Mouse (Mus musculus) heart, adult 2 months (tissue): ENCODE measurements around the gene Lcn5. TPM values are rescaled to one million over a fixed set of nuclear protein-coding genes. Genes with fewer than 3 reads are reported as not detected.

Source experiments
- DNase-seq, 2 experiments: peaks; one replicate each; pipeline ENCODE4 v3.0.0; 2021
- H3K27ac ChIP-seq: fragments of 200-600 bp; 2 replicates; pipeline ENCODE4 v1.8.1; 2022
- H3K27me3 ChIP-seq: fragments of 200-500 bp; 2 replicates; pipeline ENCODE4 v1.6.1; 2012; ENCODE audit warnings: mild to moderate bottlenecking, low read length, inconsistent platforms, mixed read lengths; ENCODE audit not compliant: control insufficient read depth, insufficient read depth
- H3K36me3 ChIP-seq: fragments of 200-500 bp; 2 replicates; pipeline ENCODE4 v1.6.1; 2012; ENCODE audit warnings: low read length, inconsistent platforms; ENCODE audit not compliant: control insufficient read depth, insufficient read depth
- H3K4me1 ChIP-seq: fragments of 200-500 bp; 2 replicates; pipeline ENCODE4 v1.6.1; 2011; ENCODE audit warnings: low read length; ENCODE audit not compliant: control insufficient read depth, insufficient read depth
- H3K4me3 ChIP-seq: fragments of 200-600 bp; 2 replicates; pipeline ENCODE4 v1.8.1; 2022
- H3K79me2 ChIP-seq: fragments of 200-500 bp; replicated peaks from 2 replicates; pipeline ENCODE4 v1.6.1; 2012; ENCODE audit warnings: mild to moderate bottlenecking, inconsistent platforms, low read length, moderate library complexity, mixed read lengths; ENCODE audit not compliant: control insufficient read depth, insufficient read depth
- H3K9ac ChIP-seq: fragments of 200-500 bp; 2 replicates; pipeline ENCODE4 v1.6.1; 2012; ENCODE audit warnings: low read depth, mild to moderate bottlenecking, control low read depth, inconsistent platforms, low read length, mixed read lengths
- CTCF ChIP-seq: fragments of 200-600 bp; IDR thresholded peaks from 2 replicates; pipeline ENCODE4 v1.8.1; 2022; ENCODE audit warnings: antibody characterized with exemption, mild to moderate bottlenecking, moderate library complexity
- EP300 ChIP-seq: fragments of 200-500 bp; IDR thresholded peaks from 2 replicates; pipeline ENCODE4 v1.6.1; 2011; ENCODE audit warnings: low read depth, low read length, control low read depth; ENCODE audit not compliant: insufficient read depth
- POLR2A ChIP-seq: fragments of 200-500 bp; IDR thresholded peaks from 2 replicates; pipeline ENCODE4 v1.6.1; 2011; ENCODE audit warnings: mild to moderate bottlenecking, low read depth, low read length, control low read depth; ENCODE audit not compliant: insufficient read depth
- WGBS: fragments of 180-500 bp; shearing (Covaris S2); methylation state at CpG from one replicate; pipeline ENCODE4 v1.1.7; 2018; 5-methylcytosine and 5-hydroxymethylcytosine counted together
- intact Hi-C: fragments of 180-260 bp; cut with DNase I; formaldehyde crosslinking; loops from one replicate; pipeline ENCODE4 v1.15.1; 2025
- polyA plus RNA-seq: library from polyadenylated mRNA; depleted of rRNA; stranded (reverse); fragments of >200 nt; gene quantifications from 2 replicates; pipeline ENCODE4 v1.2.3, GENCODE M21; 2012
- total RNA-seq, 2 experiments: library from RNA; stranded (reverse); gene quantifications; 2 replicates each; pipeline ENCODE4 v1.2.3; 2021

The Lcn5 gene
- total and polyA plus RNA-seq, 3 experiments: not detected

GRCm38 (mm10) chr2:25661245-25661970 is 3.7 kb downstream of the Lcn5 start:
- TF ChIP-seq EP300 (no peak), CTCF (no peak), POLR2A (no peak)
- no peak for DNase-seq
- no peak overlapping the region for H3K9ac ChIP-seq

GRCm38 (mm10) chr2:25663511-25663910 is 5.8 kb downstream of the Lcn5 start:
- Histone ChIP-seq H3K4me1 (peaks cover 3% of the 10 kb centered on the region; the same call in 1 of the 2 replicates), H3K27me3 (no peaks in the 10 kb centered on the region), H3K36me3 (no peaks in the 10 kb centered on the region), H3K79me2 (no peaks in the 10 kb centered on the region), H3K4me3 (no peak overlapping the region), H3K27ac (no peak overlapping the region), H3K9ac (no peak overlapping the region)
- 60% methylated on average over 1 of the region's 1 CpGs for WGBS
- peak; percentile 27 to 46 for DNase-seq
- peak; percentile 72 for TF ChIP-seq CTCF
- no peak for TF ChIP-seq EP300
- no peak for TF ChIP-seq POLR2A
- intact Hi-C loops: no loop called here

More at GRCm38 (mm10) chr2:25661245-25661970, 3.7 kb downstream of the Lcn5 start:
- no peak overlapping the region for H3K4me3 ChIP-seq
- H3K36me3 ChIP-seq: no peaks in the 10 kb centered on the region
- intact Hi-C loops: no loop called here
- H3K27me3 ChIP-seq: no peaks in the 10 kb centered on the region
- no peak overlapping the region for H3K27ac ChIP-seq
- WGBS: 60% methylated on average over 6 of the region's 6 CpGs
- no peaks in the 10 kb centered on the region for H3K79me2 ChIP-seq
- H3K4me1 ChIP-seq: peaks cover 6% of the 10 kb centered on the region; the same call in 1 of the 2 replicates

GRCm38 (mm10) chr2:25664125-25664524 is 6.4 kb downstream of the Lcn5 start:
- no peak overlapping the region for H3K27ac ChIP-seq
- 84% methylated on average over 5 of the region's 5 CpGs for WGBS
- TF ChIP-seq POLR2A (no peak), CTCF (no peak), EP300 (no peak)
- no peak for DNase-seq
- intact Hi-C loops: no loop called here
- no peak overlapping the region for H3K9ac ChIP-seq
- no peak overlapping the region for H3K4me3 ChIP-seq
- peaks cover 3% of the 10 kb centered on the region; the same call in 1 of the 2 replicates for H3K4me1 ChIP-seq
- H3K27me3 ChIP-seq: no peaks in the 10 kb centered on the region
- H3K79me2 ChIP-seq: no peaks in the 10 kb centered on the region
- no peaks in the 10 kb centered on the region for H3K36me3 ChIP-seq

- H3K36me3 ChIP-seq: no peaks in the 10 kb centered on the region
- no peak overlapping the region for H3K9ac ChIP-seq
- H3K4me3 ChIP-seq: no peak overlapping the region
- no peaks in the 10 kb centered on the region for H3K27me3 ChIP-seq
- intact Hi-C loops: no loop called here
- no peak for DNase-seq
- H3K4me1 ChIP-seq: peaks cover under 1% of the 10 kb centered on the region; the same call in 1 of the 2 replicates
- H3K27ac ChIP-seq: no peak overlapping the region
- 61% methylated on average over 1 of the region's 1 CpGs for WGBS
- H3K79me2 ChIP-seq: no peaks in the 10 kb centered on the region
- no peak for TF ChIP-seq CTCF
- no peak for TF ChIP-seq POLR2A
- TF ChIP-seq EP300: no peak
Observed at GRCm38 (mm10) chr2:25666516-25666915, 8.8 kb downstream of the Lcn5 start.

- no peaks in the 10 kb centered on the region for H3K79me2 ChIP-seq
- no peak for DNase-seq
- H3K27me3 ChIP-seq: no peaks in the 10 kb centered on the region
- H3K9ac ChIP-seq: no peak within 1 kb of the TSS
- no peaks in the 10 kb centered on the region for H3K36me3 ChIP-seq
- WGBS: 90% methylated on average over 3 of the region's 3 CpGs
- intact Hi-C loops: no loop called here
- TF ChIP-seq EP300 (no peak), POLR2A (no peak), CTCF (no peak)
- no peak within 1 kb of the TSS for H3K27ac ChIP-seq
- H3K4me1 ChIP-seq: no peaks in the 10 kb centered on the region
- no peak within 1 kb of the TSS for H3K4me3 ChIP-seq
Observed at GRCm38 (mm10) chr2:25676486-25676885, 18.7 kb downstream of the Lcn5 start, which contains the start of gene Lcn6. Lcn6 (plus strand) TSS chr2:25676786.

- H3K27ac ChIP-seq: no peak overlapping the region
- TF ChIP-seq EP300: no peak
- no peak for TF ChIP-seq CTCF
- no peak for TF ChIP-seq POLR2A
- no peaks in the 10 kb centered on the region for H3K4me1 ChIP-seq
- H3K9ac ChIP-seq: no peak overlapping the region
- no peaks in the 10 kb centered on the region for H3K79me2 ChIP-seq
- intact Hi-C loops: no loop called here
- no peak for DNase-seq
- H3K4me3 ChIP-seq: no peak overlapping the region
- no peaks in the 10 kb centered on the region for H3K27me3 ChIP-seq
- H3K36me3 ChIP-seq: no peaks in the 10 kb centered on the region
- WGBS: 78% methylated on average over 6 of the region's 6 CpGs
Observed at GRCm38 (mm10) chr2:25679559-25679958, 21.8 kb downstream of the Lcn5 start.
